Mouse (Mus musculus) thymus, postnatal 0 days (tissue): ENCODE results near the gene B4galt2. TPM values are rescaled to one million over a fixed set of nuclear protein-coding genes. Genes with fewer than 3 reads are reported as not detected.
A peak's percentile ranks its signal among the peaks of the same experiment; 100 is the strongest.

Experiments
- DNase-seq: peaks from one replicate; pipeline ENCODE4 v3.0.0-alpha.2; 2015; ENCODE audit warnings: low spot score
- polyA plus RNA-seq: library from polyadenylated mRNA; unstranded; fragments of >200 nt; fragmentation: Nextera tagmentation; extraction: Ambion mirVana; gene quantifications from 2 replicates; pipeline ENCODE4 v1.2.1, GENCODE M21; 2015

The B4galt2 gene
- polyA plus RNA-seq, 1 experiment from 2014 or later = 1.7 TPM

GRCm38 (mm10) chr4:117871787-117872186 is 11.5 kb downstream of the B4galt2 start:
- DNase-seq = no peak

DNA sequence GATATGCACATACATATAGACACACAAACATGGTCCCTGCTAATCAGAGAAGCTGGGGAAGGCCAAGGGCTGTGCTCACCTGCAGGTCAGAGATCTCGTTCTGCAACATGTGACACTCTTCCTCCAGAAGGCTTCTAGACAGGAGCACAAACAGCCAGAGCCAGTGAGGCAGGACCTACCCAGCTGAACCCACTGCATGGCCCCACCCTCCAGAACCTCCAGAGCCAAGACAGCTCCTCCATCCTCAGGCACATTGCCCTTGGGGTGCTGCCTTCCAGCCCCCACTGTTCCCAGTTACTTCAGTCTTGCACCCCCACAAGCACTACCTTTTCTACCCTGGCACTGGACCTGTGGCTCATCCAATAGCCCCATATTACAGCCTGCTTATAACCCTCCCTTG is 12.8 kb downstream of the B4galt2 start:
- no peak for DNase-seq

DNA sequence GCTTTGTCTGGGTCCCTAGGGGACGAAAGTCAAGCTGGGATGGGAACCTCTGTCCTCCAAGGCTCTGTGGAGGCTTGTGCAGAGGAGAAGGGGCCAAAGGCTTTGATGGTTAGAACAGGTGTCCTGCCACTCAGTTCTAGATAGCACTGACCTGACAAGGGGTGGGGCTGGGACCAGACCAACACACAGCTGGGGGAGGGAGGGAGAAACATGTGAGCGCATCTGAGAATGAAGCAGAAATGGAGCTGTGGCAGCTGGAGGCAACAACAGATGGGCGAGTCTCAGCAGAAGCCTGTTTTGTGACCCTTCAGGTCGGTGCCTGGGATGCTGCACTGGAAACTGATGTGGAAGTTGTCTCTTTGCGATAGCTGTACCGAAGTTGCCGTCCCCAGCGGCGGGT is 14.0 kb downstream of the B4galt2 start:
- no peak for DNase-seq

- peak; percentile 33 for DNase-seq
Observed at GRCm38 (mm10) chr4:117867823-117868222, 15.5 kb downstream of the B4galt2 start.

GRCm38 (mm10) chr4:117867000-117867399 is 16.3 kb downstream of the B4galt2 start:
- DNase-seq = no peak

- no peak for DNase-seq
Observed at GRCm38 (mm10) chr4:117866083-117866482, 17.2 kb downstream of the B4galt2 start.

DNA sequence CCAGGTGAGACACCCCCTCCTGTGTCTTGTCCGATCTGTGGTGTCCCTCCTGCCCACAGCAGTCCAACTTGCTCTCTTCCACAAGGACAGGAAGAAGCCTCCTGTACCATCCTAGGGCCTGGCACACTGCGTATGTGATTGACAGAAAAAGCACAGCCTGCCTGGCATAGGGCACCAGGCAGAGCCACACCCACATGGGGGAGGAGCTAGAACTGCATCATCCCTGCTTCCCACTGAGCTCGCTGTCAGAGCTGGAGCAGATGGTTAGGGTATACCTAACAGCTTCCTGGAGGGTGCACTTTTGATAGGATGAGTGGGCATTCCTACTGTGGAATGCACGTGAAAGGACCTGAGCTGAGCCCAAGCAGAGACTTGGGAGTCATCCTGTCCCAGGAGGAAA is 20.5 kb downstream of the B4galt2 start:
- no peak for DNase-seq

- no peak for DNase-seq
Observed at GRCm38 (mm10) chr4:117860570-117860969, 22.7 kb downstream of the B4galt2 start.

GRCm38 (mm10) chr4:117858794-117859193 is 24.5 kb downstream of the B4galt2 start:
- DNase-seq = peak; percentile 29

DNA sequence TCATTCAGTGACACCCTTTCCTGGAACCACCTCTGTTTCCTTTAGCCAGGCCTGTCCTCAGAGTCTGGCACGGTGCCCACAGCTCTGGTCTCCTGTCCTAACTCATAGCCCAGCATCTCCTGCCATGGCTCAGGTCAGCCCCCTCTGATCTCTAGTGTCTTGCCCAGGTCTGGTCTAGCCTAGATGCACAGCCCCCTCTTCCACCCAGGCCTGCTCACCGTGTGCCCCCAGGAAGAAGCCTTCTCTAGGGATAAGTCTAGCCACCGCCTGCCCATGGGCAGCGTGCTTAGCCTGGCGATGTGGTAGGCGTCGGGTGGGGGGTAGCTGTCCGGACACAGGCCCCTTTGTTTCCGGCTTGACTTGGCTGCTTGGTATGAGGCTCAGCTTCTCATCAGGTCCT is 28.1 kb downstream of the B4galt2 start:
- DNase-seq = no peak

DNA sequence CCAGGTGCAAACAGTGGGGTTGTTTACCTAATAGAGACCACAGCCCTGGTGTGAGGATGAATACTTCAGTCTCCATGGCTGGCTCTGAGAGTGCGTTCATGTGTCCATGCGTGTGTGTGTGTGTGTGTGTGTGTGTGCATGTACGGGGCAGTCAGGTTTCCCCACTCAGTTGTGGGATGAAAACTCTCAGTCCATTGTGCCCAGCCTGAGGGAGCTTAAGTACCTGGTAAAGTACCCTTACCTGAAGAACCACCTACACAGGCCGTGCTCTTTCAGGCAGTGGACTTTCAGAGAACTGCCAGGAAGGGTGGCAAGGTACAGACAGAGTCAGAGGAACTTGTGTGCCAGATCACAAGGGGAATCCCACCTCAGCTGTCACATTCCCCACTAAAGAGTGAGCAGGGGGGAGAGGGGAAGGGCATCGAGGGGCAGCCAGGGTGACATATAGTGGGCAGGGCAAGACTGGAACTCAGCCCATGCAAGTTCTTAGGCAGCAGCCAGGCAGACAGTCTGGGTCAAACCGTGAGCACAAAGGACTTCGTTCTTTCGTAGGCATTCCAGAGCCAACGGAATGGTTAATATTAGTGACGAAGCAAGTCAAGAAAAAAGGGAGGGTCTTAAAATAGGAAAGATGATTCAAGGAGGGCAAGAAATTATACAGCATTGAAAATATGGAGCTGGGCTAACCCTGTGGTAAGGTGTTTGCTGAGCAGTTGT is 31.0 kb downstream of the B4galt2 start:
- DNase-seq = no peak

DNA sequence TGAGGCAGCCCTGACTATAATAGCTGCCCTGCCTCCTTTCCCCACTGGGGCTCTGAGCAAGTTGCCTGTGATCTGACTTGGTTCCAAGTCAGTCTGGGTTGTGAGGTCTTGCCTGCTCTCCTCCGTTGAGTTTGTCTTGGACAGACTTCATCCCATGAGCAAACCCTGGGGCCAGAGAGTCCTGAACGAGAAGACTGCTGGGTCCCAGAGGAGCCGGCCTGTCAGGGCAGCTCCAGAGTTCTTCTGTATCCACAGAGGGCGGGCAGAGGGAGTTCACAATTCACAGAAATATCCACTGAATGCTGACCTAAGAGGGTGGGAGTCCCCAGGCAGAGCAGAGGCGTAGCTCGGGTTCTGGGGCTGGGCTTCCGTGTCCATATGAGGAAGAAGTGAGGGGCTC is 32.4 kb downstream of the B4galt2 start:
- no peak for DNase-seq

DNA sequence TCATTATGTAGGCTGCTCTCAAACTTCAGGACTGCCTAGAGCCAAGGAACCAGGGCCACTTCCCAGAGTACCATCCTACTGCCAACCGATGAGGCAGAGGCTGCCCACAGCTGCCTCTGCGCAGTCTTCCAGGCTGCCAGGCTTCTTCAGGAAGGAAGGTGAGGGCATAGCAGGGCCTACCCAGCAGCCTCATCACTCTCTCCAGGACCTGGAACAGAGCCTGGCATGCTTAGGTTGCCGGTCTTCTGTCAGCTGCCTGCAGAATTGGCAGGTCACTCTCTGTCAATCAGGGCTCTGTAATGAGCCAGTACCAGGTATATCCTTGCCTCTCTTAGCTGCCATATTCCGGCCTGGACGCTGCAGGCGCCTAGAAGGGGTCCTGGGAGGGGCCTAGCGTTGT is 33.1 kb downstream of the B4galt2 start:
- DNase-seq = no peak

- no peak for DNase-seq
Observed at GRCm38 (mm10) chr4:117849506-117849905, 33.8 kb downstream of the B4galt2 start.

GRCm38 (mm10) chr4:117849063-117849462 is 34.2 kb downstream of the B4galt2 start:
- no peak for DNase-seq

- DNase-seq = no peak
Observed at GRCm38 (mm10) chr4:117847011-117847410, 36.3 kb downstream of the B4galt2 start.

DNA sequence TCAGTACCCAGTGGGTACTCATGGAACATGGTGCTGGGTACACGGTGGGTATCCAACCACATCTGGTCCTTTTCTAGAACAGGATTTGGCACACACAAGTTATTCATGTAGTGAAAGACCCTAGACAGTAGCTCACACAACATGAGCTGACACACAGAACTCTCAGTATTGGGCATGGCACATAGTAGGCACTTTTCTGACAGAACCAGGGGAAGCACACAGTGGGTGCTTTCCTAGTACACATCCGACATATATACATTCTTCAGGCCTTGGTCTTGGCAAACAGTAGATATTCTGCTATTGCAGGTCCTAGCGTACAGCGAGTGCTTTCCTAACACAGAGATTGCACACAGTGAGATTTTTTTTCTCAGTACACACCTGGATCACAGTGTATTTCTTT is 37.0 kb downstream of the B4galt2 start:
- DNase-seq = no peak

- DNase-seq = no peak
Observed at GRCm38 (mm10) chr4:117845316-117845715, 38.0 kb downstream of the B4galt2 start.

DNA sequence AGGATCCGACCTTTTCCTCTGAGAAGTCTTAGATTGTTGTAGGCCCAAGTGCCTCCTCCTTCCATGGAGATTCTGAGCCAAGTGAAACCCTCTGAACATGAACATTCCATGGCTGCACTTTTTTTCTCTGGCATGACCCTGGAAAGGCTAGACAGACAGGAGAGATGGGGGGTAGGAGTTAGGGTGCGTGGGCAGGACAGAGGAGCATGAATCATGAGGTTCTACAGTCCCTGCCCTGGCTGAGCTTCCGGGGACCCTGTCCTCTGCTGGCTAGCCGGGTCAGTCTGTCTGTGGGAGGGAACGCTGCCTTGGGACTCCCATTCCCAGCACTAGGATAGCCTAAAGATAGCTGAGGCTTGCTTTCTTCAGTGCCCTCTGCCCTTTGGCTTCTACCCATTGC is 38.8 kb downstream of the B4galt2 start:
- no peak for DNase-seq

- DNase-seq = no peak
Observed at GRCm38 (mm10) chr4:117843101-117843500, 40.2 kb downstream of the B4galt2 start.

GRCm38 (mm10) chr4:117841566-117841965 is 41.7 kb downstream of the B4galt2 start:
- DNase-seq = no peak

DNA sequence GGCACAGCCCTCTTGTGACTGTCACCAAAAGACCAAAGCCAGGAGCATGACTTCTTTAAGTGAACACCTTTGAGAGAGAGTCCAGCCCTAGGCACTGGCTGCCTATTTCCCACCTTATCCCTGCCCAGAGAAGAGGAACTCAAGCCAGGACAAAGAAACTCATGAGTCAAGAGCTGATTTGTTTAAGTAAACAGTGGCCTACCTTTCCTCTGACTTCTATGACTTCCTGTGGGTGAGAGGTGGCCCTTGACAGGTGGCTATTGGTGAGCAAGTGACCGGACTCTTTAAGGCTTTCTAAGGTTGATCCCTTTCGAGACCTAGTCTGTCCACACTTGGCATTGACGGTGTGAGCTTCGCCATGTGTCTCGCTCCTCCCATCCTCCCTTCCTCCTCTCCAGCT is 42.5 kb downstream of the B4galt2 start:
- DNase-seq = no peak

GRCm38 (mm10) chr4:117839366-117839765 is 43.9 kb downstream of the B4galt2 start:
- DNase-seq = no peak

GRCm38 (mm10) chr4:117837271-117837670 is 46.0 kb downstream of the B4galt2 start:
- DNase-seq = no peak
